In genomic region chr4:130054727-130055126, GRCm38 (mm10) we compare ENCODE assay signal across 14 mouse cellular contexts. TPM values are rescaled to one million over a fixed set of nuclear protein-coding genes. Genes with fewer than 3 reads are reported as not detected.
DNase-seq lines count a peak whose midpoint lies in the region; ATAC-seq and TF ChIP-seq lines count a peak whose summit lies in the region.
"Had no signal": no experiment of that assay in that cellular context is flagged by ENCODE, and none has a peak within 500 bp of the region (broad histone marks: within the 10 kb centered on the region; RNA-seq: fewer than 3 reads in every experiment).

No protein-coding gene starts in this region.

- no peak overlapping the region for H3K4me2 ChIP-seq in forebrain, embryonic 12.5 days
- no peak overlapping the region for H3K4me2 ChIP-seq in midbrain, embryonic 14.5 days (ENCODE audit: low read length)
- no peak overlapping the region for H3K4me2 ChIP-seq in hindbrain, postnatal 0 days (ENCODE audit: low read depth, low read length)
- no peak overlapping the region for H3K4me2 ChIP-seq in neural tube, embryonic 15.5 days
- H3K4me2 ChIP-seq: liver, embryonic 13.5 days had no signal

- no peak for ATAC-seq in forebrain, embryonic 12.5 days (ENCODE audit: low FRiP score)
- ATAC-seq in midbrain, embryonic 14.5 days (ENCODE audit: low FRiP score, low TSS enrichment) = no peak
- ATAC-seq in hindbrain, postnatal 0 days = peak; percentile 80
- peak; percentile 40 for ATAC-seq in neural tube, embryonic 15.5 days (ENCODE audit: low FRiP score)

- H3K27me3 ChIP-seq in forebrain, embryonic 10.5 days (ENCODE audit: poor library complexity, severe bottlenecking) = peaks cover 15% of the 10 kb centered on the region
- peaks cover 16% of the 10 kb centered on the region for H3K27me3 ChIP-seq in forebrain, embryonic 12.5 days
- no peaks in the 10 kb centered on the region for H3K27me3 ChIP-seq in midbrain, embryonic 14.5 days (ENCODE audit: control insufficient read depth, insufficient read depth, low read length)
- H3K27me3 ChIP-seq in midbrain, embryonic 10.5 days (ENCODE audit: low read depth, poor library complexity, severe bottlenecking) = peaks cover 16% of the 10 kb centered on the region; the same call in 1 of the 2 replicates
- H3K27me3 ChIP-seq in hindbrain, postnatal 0 days (ENCODE audit: insufficient read depth, low read length) = no peaks in the 10 kb centered on the region
- H3K27me3 ChIP-seq in neural tube, embryonic 15.5 days (replicated peaks) = no peaks in the 10 kb centered on the region
- H3K27me3 ChIP-seq: liver, embryonic 13.5 days had no signal

- no peak overlapping the region for H3K4me3 ChIP-seq in forebrain, embryonic 10.5 days
- H3K4me3 ChIP-seq in forebrain, embryonic 12.5 days (replicated peaks) = no peak overlapping the region
- H3K4me3 ChIP-seq in midbrain, embryonic 14.5 days (replicated peaks; ENCODE audit: low read depth, low read length) = no peak overlapping the region
- no peak overlapping the region for H3K4me3 ChIP-seq in midbrain, embryonic 10.5 days
- no peak overlapping the region for H3K4me3 ChIP-seq in hindbrain, postnatal 0 days (ENCODE audit: low read length)
- H3K4me3 ChIP-seq in neural tube, embryonic 15.5 days (replicated peaks) = no peak overlapping the region
- H3K4me3 ChIP-seq: liver, embryonic 13.5 days had no signal

- WGBS in forebrain, embryonic 10.5 days = 64% methylated on average over 1 of the region's 1 CpGs
- 25% methylated on average over 1 of the region's 1 CpGs for WGBS in forebrain, embryonic 12.5 days
- WGBS in midbrain, embryonic 14.5 days = 33% methylated on average over 1 of the region's 1 CpGs
- 50% methylated on average over 1 of the region's 1 CpGs for WGBS in midbrain, embryonic 10.5 days
- 32% methylated on average over 1 of the region's 1 CpGs for WGBS in hindbrain, postnatal 0 days
- 50% methylated on average over 1 of the region's 1 CpGs for WGBS in neural tube, embryonic 15.5 days

- no peaks in the 10 kb centered on the region for H3K36me3 ChIP-seq in forebrain, embryonic 10.5 days (replicated peaks)
- H3K36me3 ChIP-seq in forebrain, embryonic 12.5 days (replicated peaks) = no peaks in the 10 kb centered on the region
- H3K36me3 ChIP-seq in midbrain, embryonic 14.5 days (ENCODE audit: control insufficient read depth, insufficient read depth, low read length) = no peaks in the 10 kb centered on the region
- no peaks in the 10 kb centered on the region for H3K36me3 ChIP-seq in midbrain, embryonic 10.5 days
- H3K36me3 ChIP-seq in hindbrain, postnatal 0 days (ENCODE audit: insufficient read depth, low read length) = no peaks in the 10 kb centered on the region
- no peaks in the 10 kb centered on the region for H3K36me3 ChIP-seq in neural tube, embryonic 15.5 days
- H3K36me3 ChIP-seq: liver, embryonic 13.5 days had no signal

- DNase-seq in forebrain, embryonic 10.5 days (ENCODE audit: extremely low spot score, low spot score) = no peak
- no peak for DNase-seq in midbrain, embryonic 14.5 days
- no peak for DNase-seq in midbrain, embryonic 10.5 days (ENCODE audit: low spot score)
- DNase-seq in hindbrain, postnatal 0 days (ENCODE audit: low spot score) = peak; percentile 76
- DNase-seq in adrenal gland, postnatal 36 days = no peak
- DNase-seq in thymus, postnatal 36 days = no peak
- DNase-seq: adrenal gland, adult 8-10 months; kidney, adult 8-10 months; liver, embryonic 13.5 days; lung, postnatal 10 days; spleen, adult 18-20 months had no signal

- 0 out of 2 replicates have a peak overlapping the region, but pooled peaks have one; percentile 20 for H3K27ac ChIP-seq in forebrain, embryonic 10.5 days
- no peak overlapping the region for H3K27ac ChIP-seq in forebrain, embryonic 12.5 days
- peak overlapping the region; percentile 21; the same call in 1 of the 2 replicates for H3K27ac ChIP-seq in midbrain, embryonic 14.5 days (replicated peaks; ENCODE audit: low read depth, low read length)
- H3K27ac ChIP-seq in midbrain, embryonic 10.5 days (replicated peaks) = no peak overlapping the region
- H3K27ac ChIP-seq in hindbrain, postnatal 0 days = peak overlapping the region; percentile 80
- peak overlapping the region; percentile 65 for H3K27ac ChIP-seq in neural tube, embryonic 15.5 days (replicated peaks)
- H3K27ac ChIP-seq: liver, embryonic 13.5 days; stomach, postnatal 0 days had no signal

- no peak for TF ChIP-seq CTCF in hindbrain, postnatal 0 days (IDR thresholded peaks at IDR 0.05; ENCODE audit: low read depth)

- H3K9ac ChIP-seq in forebrain, embryonic 12.5 days = no peak overlapping the region
- H3K9ac ChIP-seq in midbrain, embryonic 14.5 days (replicated peaks; ENCODE audit: low read length) = no peak overlapping the region
- H3K9ac ChIP-seq in hindbrain, postnatal 0 days (replicated peaks; ENCODE audit: low read length) = no peak overlapping the region
- H3K9ac ChIP-seq in neural tube, embryonic 15.5 days (replicated peaks) = no peak overlapping the region
- H3K9ac ChIP-seq: liver, embryonic 13.5 days had no signal

- peaks cover 42% of the 10 kb centered on the region for H3K4me1 ChIP-seq in forebrain, embryonic 10.5 days
- peaks cover 31% of the 10 kb centered on the region for H3K4me1 ChIP-seq in forebrain, embryonic 12.5 days
- peaks cover 8% of the 10 kb centered on the region; the same call in 1 of the 2 replicates for H3K4me1 ChIP-seq in midbrain, embryonic 14.5 days (ENCODE audit: control insufficient read depth, insufficient read depth, low read length)
- peaks cover 26% of the 10 kb centered on the region for H3K4me1 ChIP-seq in midbrain, embryonic 10.5 days
- peaks cover 30% of the 10 kb centered on the region for H3K4me1 ChIP-seq in hindbrain, postnatal 0 days (ENCODE audit: insufficient read depth, low read length)
- H3K4me1 ChIP-seq in neural tube, embryonic 15.5 days = peaks cover 48% of the 10 kb centered on the region
- H3K4me1 ChIP-seq: liver, embryonic 13.5 days had no signal

- no peaks in the 10 kb centered on the region for H3K9me3 ChIP-seq in forebrain, embryonic 10.5 days
- no peaks in the 10 kb centered on the region for H3K9me3 ChIP-seq in forebrain, embryonic 12.5 days
- H3K9me3 ChIP-seq in midbrain, embryonic 14.5 days (ENCODE audit: control insufficient read depth, low read length) = no peaks in the 10 kb centered on the region
- no peaks in the 10 kb centered on the region for H3K9me3 ChIP-seq in midbrain, embryonic 10.5 days (replicated peaks)
- no peaks in the 10 kb centered on the region for H3K9me3 ChIP-seq in hindbrain, postnatal 0 days (ENCODE audit: low read length)
- H3K9me3 ChIP-seq in neural tube, embryonic 15.5 days (replicated peaks) = no peaks in the 10 kb centered on the region
- H3K9me3 ChIP-seq: liver, embryonic 13.5 days had no signal

RNA-seq across cellular contexts. Expression of gene Col16a1, which starts 7.1 kb away (rescaled TPM):
- polyA plus RNA-seq in forebrain, embryonic 10.5 days (2016; fragmentation: Nextera tagmentation; extraction: Ambion mirVana) = 2.3 and 2.4 TPM in 2 replicates
- polyA plus RNA-seq in forebrain, embryonic 12.5 days (2016; fragmentation: Nextera tagmentation; extraction: Ambion mirVana) = 10.8 and 14.8 TPM in 2 replicates
- 4.3 and 4.4 TPM in 2 replicates for polyA plus RNA-seq in midbrain, embryonic 14.5 days (2014; fragmentation: Nextera tagmentation; extraction: Ambion mirVana)
- polyA plus RNA-seq in midbrain, embryonic 10.5 days (2016; fragmentation: Nextera tagmentation; extraction: Ambion mirVana) = 3.8 and 5.8 TPM in 2 replicates
- total RNA-seq in hindbrain, postnatal 0 days (2014; rRNA removed) = 19.9 and 21.5 TPM in 2 replicates
- 13.1 and 13.8 TPM in 2 replicates for polyA plus RNA-seq in hindbrain, postnatal 0 days (2015; fragmentation: Nextera tagmentation; extraction: Ambion mirVana)
- 24.5 and 25.8 TPM in 2 replicates for polyA plus RNA-seq in neural tube, embryonic 15.5 days (2015; fragmentation: Nextera tagmentation; extraction: Ambion mirVana)
- 10 to 100 TPM; 15.6 to 18.7 TPM for total RNA-seq in adrenal gland, postnatal 36 days (2021)

RNA-seq across cellular contexts. Expression of gene Pef1, which starts 47.6 kb away (rescaled TPM):
- polyA plus RNA-seq in forebrain, embryonic 10.5 days (2016; fragmentation: Nextera tagmentation; extraction: Ambion mirVana) = 69.8 and 70.4 TPM in 2 replicates
- polyA plus RNA-seq in forebrain, embryonic 12.5 days (2016; fragmentation: Nextera tagmentation; extraction: Ambion mirVana) = 60.4 and 61.4 TPM in 2 replicates
- 68.8 and 71.6 TPM in 2 replicates for polyA plus RNA-seq in midbrain, embryonic 14.5 days (2014; fragmentation: Nextera tagmentation; extraction: Ambion mirVana)
- 74.0 and 76.9 TPM in 2 replicates for polyA plus RNA-seq in midbrain, embryonic 10.5 days (2016; fragmentation: Nextera tagmentation; extraction: Ambion mirVana)
- total RNA-seq in hindbrain, postnatal 0 days (2014; rRNA removed) = 82.6 and 93.4 TPM in 2 replicates
- 59.8 and 62.0 TPM in 2 replicates for polyA plus RNA-seq in hindbrain, postnatal 0 days (2015; fragmentation: Nextera tagmentation; extraction: Ambion mirVana)
- polyA plus RNA-seq in neural tube, embryonic 15.5 days (2015; fragmentation: Nextera tagmentation; extraction: Ambion mirVana) = 65.6 and 69.7 TPM in 2 replicates
- total RNA-seq in adrenal gland, postnatal 36 days (2021) = 10 to 100 TPM; 74.4 to 84.0 TPM

Comparison
In these comparisons a context has a peak if more than half of its experiments do, and no peak if none do; other contexts are left out.
1. H3K27ac ChIP-seq: peak in forebrain, embryonic 10.5 days (single experiment), midbrain, embryonic 14.5 days (single experiment), hindbrain, postnatal 0 days (single experiment) and neural tube, embryonic 15.5 days (single experiment); none in forebrain, embryonic 12.5 days (single experiment) and midbrain, embryonic 10.5 days (single experiment).
2. ATAC-seq: peak in hindbrain, postnatal 0 days (single experiment) and neural tube, embryonic 15.5 days (single experiment); none in forebrain, embryonic 12.5 days (single experiment) and midbrain, embryonic 14.5 days (single experiment).